Mouse (Mus musculus): Measurements from ENCODE around the gene Lrrc8e. TPM values are rescaled to one million over a fixed set of nuclear protein-coding genes. Genes with fewer than 3 reads are reported as not detected.

Lrrc8e gene
- polyA plus RNA-seq, 1 experiment, result 1.7 TPM

DNA sequence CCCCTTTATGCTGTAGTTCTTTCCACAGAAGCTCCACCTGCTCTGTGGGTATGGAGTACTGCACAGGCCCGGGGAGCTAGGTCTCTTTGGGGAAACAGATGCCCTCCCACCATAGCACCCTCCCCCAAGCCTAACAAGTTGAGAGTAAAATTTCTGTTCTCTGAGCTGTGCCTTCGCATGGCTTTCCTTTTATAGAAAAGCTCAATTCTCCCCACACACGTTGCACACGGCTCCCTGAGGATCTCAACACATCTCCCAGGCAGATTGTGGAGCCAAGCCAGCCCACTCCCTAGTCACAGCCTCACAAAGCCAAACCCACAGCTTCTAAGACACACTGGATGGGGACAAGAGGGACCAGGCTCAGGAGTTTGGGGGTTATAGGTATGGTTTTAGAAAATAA is 30.3 kb downstream of the Lrrc8e start:
- H3K79me3 ChIP-seq (ENCODE audit: low read depth), result peaks cover 10% of the 10 kb centered on the region
- TF ChIP-seq MAX (IDR thresholded peaks at IDR 0.05) (no peak), FOSL1 (IDR thresholded peaks at IDR 0.05; ENCODE audit: insufficient read depth, low read length, poor library complexity, severe bottlenecking) (no peak), MYOG (IDR thresholded peaks at IDR 0.05; ENCODE audit: control insufficient read depth, extremely low read depth, insufficient read length) (no peak), MYOD1 (IDR thresholded peaks at IDR 0.05; ENCODE audit: control insufficient read depth, insufficient read length, low read depth) (no peak), USF1 (IDR thresholded peaks at IDR 0.05; ENCODE audit: low read depth) (no peak), CEBPB (IDR thresholded peaks at IDR 0.05; ENCODE audit: low read depth) (no peak), CTCF (IDR thresholded peaks at IDR 0.05; ENCODE audit: control insufficient read depth, insufficient read depth, insufficient read length) (no peak)
- no peak overlapping the region for H3K4me3 ChIP-seq (ENCODE audit: insufficient read depth, poor library complexity, severe bottlenecking)
- H3K79me2 ChIP-seq (ENCODE audit: control insufficient read depth, insufficient read depth), result peaks cover 21% of the 10 kb centered on the region
- H3ac ChIP-seq (ENCODE audit: control insufficient read depth, insufficient read length, low read depth), result no peak overlapping the region
- peaks cover 44% of the 10 kb centered on the region for H3K36me3 ChIP-seq (ENCODE audit: control insufficient read depth, insufficient read depth)
- no peaks in the 10 kb centered on the region for H3K27me3 ChIP-seq (ENCODE audit: control insufficient read depth, insufficient read depth, insufficient read length)

DNA sequence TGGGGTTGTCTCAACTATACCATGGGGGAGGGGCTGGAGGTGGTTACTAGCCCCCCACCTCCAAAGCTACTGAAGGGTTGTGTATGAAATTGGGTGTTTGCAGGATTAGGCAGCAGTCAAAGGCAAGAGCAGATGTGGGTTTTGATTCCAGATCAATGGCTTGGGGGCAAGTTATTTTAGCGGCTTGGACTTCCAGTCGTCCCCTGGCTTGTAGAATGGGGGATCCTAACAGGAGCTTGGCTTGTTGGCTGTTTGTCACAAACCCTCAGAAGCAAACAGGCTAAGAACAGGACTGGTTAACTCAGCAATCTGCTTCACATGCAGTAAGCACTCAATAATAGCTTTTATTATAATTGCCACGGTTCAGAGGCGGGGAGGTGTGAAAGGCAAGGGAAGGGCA is 30.7 kb downstream of the Lrrc8e start:
- Histone ChIP-seq H3K27me3 (ENCODE audit: control insufficient read depth, insufficient read depth, insufficient read length) (no peaks in the 10 kb centered on the region), H3K79me3 (ENCODE audit: low read depth) (peaks cover 10% of the 10 kb centered on the region), H3K79me2 (ENCODE audit: control insufficient read depth, insufficient read depth) (peaks cover 21% of the 10 kb centered on the region), H3K4me3 (ENCODE audit: insufficient read depth, poor library complexity, severe bottlenecking) (no peak overlapping the region), H3ac (ENCODE audit: control insufficient read depth, insufficient read length, low read depth) (no peak overlapping the region), H3K36me3 (ENCODE audit: control insufficient read depth, insufficient read depth) (peaks cover 48% of the 10 kb centered on the region)
- TF ChIP-seq CEBPB (IDR thresholded peaks at IDR 0.05; ENCODE audit: low read depth), result no peak
- no peak for TF ChIP-seq CTCF (IDR thresholded peaks at IDR 0.05; ENCODE audit: control insufficient read depth, insufficient read depth, insufficient read length)
- TF ChIP-seq FOSL1 (IDR thresholded peaks at IDR 0.05; ENCODE audit: insufficient read depth, low read length, poor library complexity, severe bottlenecking), result no peak
- TF ChIP-seq MAX (IDR thresholded peaks at IDR 0.05), result no peak
- TF ChIP-seq MYOD1 (IDR thresholded peaks at IDR 0.05; ENCODE audit: control insufficient read depth, insufficient read length, low read depth), result no peak
- TF ChIP-seq USF1 (IDR thresholded peaks at IDR 0.05; ENCODE audit: low read depth), result no peak

DNA sequence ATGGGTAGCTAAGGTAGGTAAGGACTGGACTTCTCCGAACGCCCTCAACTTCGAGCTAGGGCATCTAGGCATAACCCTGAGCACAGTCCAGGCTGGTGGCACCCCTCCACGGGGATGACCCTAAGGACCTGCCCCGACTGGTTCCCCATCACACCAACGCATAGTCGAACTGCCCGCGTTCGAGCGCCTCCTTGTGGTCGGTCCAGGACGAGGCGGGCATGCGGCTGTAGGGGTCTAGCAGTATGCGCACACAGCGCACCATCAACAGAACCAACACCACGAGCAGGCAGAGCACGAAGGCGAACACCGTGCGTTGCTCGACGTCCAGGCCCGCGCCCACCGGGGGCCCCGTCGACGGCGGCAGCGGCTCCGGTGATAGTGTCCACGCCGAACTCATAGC is 31.6 kb downstream of the Lrrc8e start:
- Histone ChIP-seq H3K36me3 (ENCODE audit: control insufficient read depth, insufficient read depth) (peaks cover 54% of the 10 kb centered on the region), H3K79me2 (ENCODE audit: control insufficient read depth, insufficient read depth) (peaks cover 20% of the 10 kb centered on the region), H3ac (ENCODE audit: control insufficient read depth, insufficient read length, low read depth) (peak overlapping the region; percentile 69), H3K4me3 (ENCODE audit: insufficient read depth, poor library complexity, severe bottlenecking) (peak overlapping the region; percentile 53), H3K27me3 (ENCODE audit: control insufficient read depth, insufficient read depth, insufficient read length) (no peaks in the 10 kb centered on the region), H3K79me3 (ENCODE audit: low read depth) (peaks cover 10% of the 10 kb centered on the region)
- TF ChIP-seq USF1 (IDR thresholded peaks at IDR 0.05; ENCODE audit: low read depth) (no peak), MAX (IDR thresholded peaks at IDR 0.05) (peak; percentile 56), FOSL1 (IDR thresholded peaks at IDR 0.05; ENCODE audit: insufficient read depth, low read length, poor library complexity, severe bottlenecking) (no peak), MYOD1 (IDR thresholded peaks at IDR 0.05; ENCODE audit: control insufficient read depth, insufficient read length, low read depth) (no peak), MYOG (IDR thresholded peaks at IDR 0.05; ENCODE audit: control insufficient read depth, extremely low read depth, insufficient read length) (no peak), CEBPB (IDR thresholded peaks at IDR 0.05; ENCODE audit: low read depth) (no peak), CTCF (IDR thresholded peaks at IDR 0.05; ENCODE audit: control insufficient read depth, insufficient read depth, insufficient read length) (peak; percentile 97)

DNA sequence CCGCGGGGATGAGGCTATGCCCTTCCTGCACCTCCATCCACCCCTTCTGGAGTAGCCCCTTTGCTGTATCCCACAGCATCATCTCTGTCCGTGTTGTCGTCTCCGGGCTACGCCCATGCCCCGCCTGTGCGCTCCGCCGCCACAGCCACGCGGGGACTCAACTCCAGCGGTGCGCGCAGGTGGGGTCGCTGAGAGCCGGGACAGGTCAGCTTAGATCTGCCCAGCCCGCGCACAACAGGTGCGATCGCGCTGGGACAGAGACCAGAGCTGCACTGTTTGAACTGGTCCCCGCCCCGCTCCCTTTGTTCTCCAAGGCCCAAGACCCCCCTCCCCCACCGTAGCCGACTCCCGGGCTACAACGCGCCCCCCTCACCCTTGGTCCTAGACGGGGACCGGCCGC is 32.1 kb downstream of the Lrrc8e start:
- H3K79me2 ChIP-seq (ENCODE audit: control insufficient read depth, insufficient read depth), result peaks cover 16% of the 10 kb centered on the region
- peak overlapping the region; percentile 53 for H3K4me3 ChIP-seq (ENCODE audit: insufficient read depth, poor library complexity, severe bottlenecking)
- TF ChIP-seq MAX (IDR thresholded peaks at IDR 0.05) (no peak), MYOG (IDR thresholded peaks at IDR 0.05; ENCODE audit: control insufficient read depth, extremely low read depth, insufficient read length) (no peak), MYOD1 (IDR thresholded peaks at IDR 0.05; ENCODE audit: control insufficient read depth, insufficient read length, low read depth) (no peak), FOSL1 (IDR thresholded peaks at IDR 0.05; ENCODE audit: insufficient read depth, low read length, poor library complexity, severe bottlenecking) (no peak), USF1 (IDR thresholded peaks at IDR 0.05; ENCODE audit: low read depth) (no peak), CTCF (IDR thresholded peaks at IDR 0.05; ENCODE audit: control insufficient read depth, insufficient read depth, insufficient read length) (no peak), CEBPB (IDR thresholded peaks at IDR 0.05; ENCODE audit: low read depth) (no peak)
- H3K79me3 ChIP-seq (ENCODE audit: low read depth), result peaks cover 8% of the 10 kb centered on the region
- H3ac ChIP-seq (ENCODE audit: control insufficient read depth, insufficient read length, low read depth), result peak overlapping the region; percentile 69
- H3K27me3 ChIP-seq (ENCODE audit: control insufficient read depth, insufficient read depth, insufficient read length), result no peaks in the 10 kb centered on the region
- H3K36me3 ChIP-seq (ENCODE audit: control insufficient read depth, insufficient read depth), result peaks cover 59% of the 10 kb centered on the region

DNA sequence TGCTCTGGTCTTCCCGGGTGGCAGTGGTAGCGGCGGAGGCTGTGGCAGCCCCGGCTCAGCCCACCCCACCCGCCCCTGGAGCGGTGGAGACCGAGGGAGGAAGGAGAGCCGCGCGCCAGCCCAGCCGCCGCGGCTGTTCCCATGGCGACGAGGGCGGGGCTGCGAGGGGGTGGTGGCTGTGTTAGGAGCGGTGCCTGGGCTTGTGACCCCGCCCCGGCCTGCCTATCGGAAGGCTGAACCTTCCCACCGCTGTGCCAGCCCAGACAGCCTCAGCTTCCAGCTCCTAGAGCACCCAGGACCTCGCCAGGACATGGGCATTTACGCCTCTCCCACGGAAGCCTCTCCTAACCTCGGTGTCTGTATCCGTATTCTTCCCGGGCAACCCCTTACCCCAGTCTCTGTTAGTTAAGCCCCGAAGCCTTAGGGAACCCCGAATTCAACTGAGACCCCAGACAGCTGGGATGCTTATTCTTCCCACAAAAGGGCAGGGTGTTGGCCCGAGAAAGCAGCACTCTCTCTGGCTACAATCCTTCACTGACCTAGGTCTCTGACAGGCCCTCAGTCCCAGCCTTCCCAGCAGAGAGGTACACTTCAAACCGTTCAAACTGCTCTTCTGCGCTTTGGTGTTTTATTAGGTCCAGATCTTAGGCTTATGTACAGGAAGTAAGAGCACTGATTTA is 32.6 kb downstream of the Lrrc8e start, which contains the start of gene Ctxn1:
Ctxn1 (minus strand) TSS at position 150 of the 680 bp plus-strand sequence.
- peaks cover 62% of the 10 kb centered on the region for H3K36me3 ChIP-seq (ENCODE audit: control insufficient read depth, insufficient read depth)
- H3K79me3 ChIP-seq (ENCODE audit: low read depth), result peaks cover 3% of the 10 kb centered on the region
- H3ac ChIP-seq (ENCODE audit: control insufficient read depth, insufficient read length, low read depth), result peak within 1 kb of the TSS; percentile 69

More for the DNA sequence above, 32.6 kb downstream of the Lrrc8e start, which contains the start of gene Ctxn1:
- H3K27me3 ChIP-seq (ENCODE audit: control insufficient read depth, insufficient read depth, insufficient read length), result no peaks in the 10 kb centered on the region
- peaks cover 10% of the 10 kb centered on the region for H3K79me2 ChIP-seq (ENCODE audit: control insufficient read depth, insufficient read depth)
- peak within 1 kb of the TSS; percentile 53 for H3K4me3 ChIP-seq (ENCODE audit: insufficient read depth, poor library complexity, severe bottlenecking)
- TF ChIP-seq FOSL1 (IDR thresholded peaks at IDR 0.05; ENCODE audit: insufficient read depth, low read length, poor library complexity, severe bottlenecking), result no peak
- TF ChIP-seq MYOD1 (IDR thresholded peaks at IDR 0.05; ENCODE audit: control insufficient read depth, insufficient read length, low read depth), result no peak
- no peak for TF ChIP-seq CEBPB (IDR thresholded peaks at IDR 0.05; ENCODE audit: low read depth)
- TF ChIP-seq MAX (IDR thresholded peaks at IDR 0.05), result no peak
- TF ChIP-seq MYOG (IDR thresholded peaks at IDR 0.05; ENCODE audit: control insufficient read depth, extremely low read depth, insufficient read length), result no peak
- TF ChIP-seq CTCF (IDR thresholded peaks at IDR 0.05; ENCODE audit: control insufficient read depth, insufficient read depth, insufficient read length), result no peak
- no peak for TF ChIP-seq USF1 (IDR thresholded peaks at IDR 0.05; ENCODE audit: low read depth)

Data from C2C12 (cell line).